Mouse (Mus musculus) liver, adult 2 months (tissue): Measurements from ENCODE around the gene Kif2a.

Experiments
- CTCF ChIP-seq: fragments of 200-500 bp; IDR thresholded peaks from 2 replicates; pipeline ENCODE4 v1.5.1; 2011; ENCODE audit warnings: low read depth, low read length, control low read depth
- POLR2A ChIP-seq: fragments of 200-500 bp; IDR thresholded peaks from 2 replicates; pipeline ENCODE4 v1.6.1; 2011; ENCODE audit warnings: low read length, control low read depth; ENCODE audit not compliant: insufficient read depth; ENCODE audit errors: extremely low read depth

GRCm38 (mm10) chr13:107044229-107044628, 22.3 kb upstream of the Kif2a start:
- TF ChIP-seq POLR2A (no peak), CTCF (no peak)
